Mouse (Mus musculus) brain, embryonic 18.5 days (tissue): ENCODE data around the gene Lrwd1.

Experiments used
- DNase-seq: peaks from one replicate; pipeline ENCODE4 v3.0.0-alpha.2; 2012; ENCODE audit warnings: low read depth, low spot score

The Lrwd1 gene

GRCm38 (mm10) chr5:136091927-136092326, 43.9 kb downstream of the Lrwd1 start:
- DNase-seq = no peak

GRCm38 (mm10) chr5:136088821-136089575, 46.9 kb downstream of the Lrwd1 start:
- no peak for DNase-seq

GRCm38 (mm10) chr5:136086290-136086689, 49.6 kb downstream of the Lrwd1 start:
- DNase-seq = no peak

GRCm38 (mm10) chr5:136084891-136085651, 50.8 kb downstream of the Lrwd1 start:
- DNase-seq = no peak

GRCm38 (mm10) chr5:136084144-136084881, 51.6 kb downstream of the Lrwd1 start:
- no peak for DNase-seq

GRCm38 (mm10) chr5:136083669-136084107, 52.2 kb downstream of the Lrwd1 start, which contains the start of gene Rasa4:
Rasa4 (plus strand) TSS chr5:136083916.
- DNase-seq = peak; percentile 89

- DNase-seq = no peak
Measured at GRCm38 (mm10) chr5:136082345-136082744, 53.5 kb downstream of the Lrwd1 start.

GRCm38 (mm10) chr5:136078136-136078535, 57.7 kb downstream of the Lrwd1 start:
- no peak for DNase-seq

- DNase-seq = no peak
Measured at GRCm38 (mm10) chr5:136077001-136077550, 58.8 kb downstream of the Lrwd1 start.

- no peak for DNase-seq
Measured at GRCm38 (mm10) chr5:136076284-136076683, 59.6 kb downstream of the Lrwd1 start.

- DNase-seq = no peak
Measured at GRCm38 (mm10) chr5:136075076-136075475, 60.8 kb downstream of the Lrwd1 start.

- no peak for DNase-seq
Measured at GRCm38 (mm10) chr5:136073526-136073925, 62.3 kb downstream of the Lrwd1 start.

- no peak for DNase-seq
Measured at GRCm38 (mm10) chr5:136073051-136073450, 62.8 kb downstream of the Lrwd1 start.
